Mouse (Mus musculus) adrenal gland, adult 18-20 months (tissue): ENCODE measurements around the gene Abca14. TPM values are rescaled to one million over a fixed set of nuclear protein-coding genes. Genes with fewer than 3 reads are reported as not detected.

ENCODE experiments used
- DNase-seq, 2 experiments: peaks; one replicate each; pipeline ENCODE4 v3.0.0; 2021 to 2022; ENCODE audit warnings: low spot score in 2 of 2
- long read RNA-seq, 2 experiments: library from polyadenylated mRNA; stranded (forward); transcript quantifications; one replicate each; pipeline ENCODE4 v2.0.0; 2021
- total RNA-seq, 2 experiments: library from RNA; stranded (reverse); gene quantifications; 1 replicate in 1 of 2; 2 replicates in 1 of 2; pipeline ENCODE4 v1.2.3; 2021

The Abca14 gene
- total RNA-seq, result not detected
- long read RNA-seq, experiment 1, result 0 reads
- long read RNA-seq, experiment 2, result 0 reads

DNA sequence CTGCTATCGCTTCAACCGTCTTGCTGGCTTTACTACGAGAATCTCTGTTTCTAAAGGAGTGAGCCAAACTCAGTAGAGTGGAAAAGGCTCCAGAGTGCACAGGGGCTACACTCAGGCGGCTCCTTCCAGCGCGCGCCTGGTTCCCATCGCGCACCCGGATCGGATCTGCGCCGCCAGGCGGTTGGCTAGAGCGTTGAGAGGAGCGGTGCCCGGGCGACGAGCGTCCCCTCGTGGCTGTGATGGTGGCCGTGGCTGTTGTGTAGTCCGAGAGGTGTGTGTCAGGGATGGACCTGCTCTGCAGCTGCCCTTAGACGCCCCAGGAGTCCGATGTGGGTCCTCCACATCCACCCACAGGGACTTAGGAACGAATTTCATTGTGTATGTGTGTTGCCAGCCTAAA lies at the start of gene Abca14:
Abca14 (plus strand) TSS at position 173 of the 400 bp plus-strand sequence.
- DNase-seq, result peak; percentile 83 to 89

DNA sequence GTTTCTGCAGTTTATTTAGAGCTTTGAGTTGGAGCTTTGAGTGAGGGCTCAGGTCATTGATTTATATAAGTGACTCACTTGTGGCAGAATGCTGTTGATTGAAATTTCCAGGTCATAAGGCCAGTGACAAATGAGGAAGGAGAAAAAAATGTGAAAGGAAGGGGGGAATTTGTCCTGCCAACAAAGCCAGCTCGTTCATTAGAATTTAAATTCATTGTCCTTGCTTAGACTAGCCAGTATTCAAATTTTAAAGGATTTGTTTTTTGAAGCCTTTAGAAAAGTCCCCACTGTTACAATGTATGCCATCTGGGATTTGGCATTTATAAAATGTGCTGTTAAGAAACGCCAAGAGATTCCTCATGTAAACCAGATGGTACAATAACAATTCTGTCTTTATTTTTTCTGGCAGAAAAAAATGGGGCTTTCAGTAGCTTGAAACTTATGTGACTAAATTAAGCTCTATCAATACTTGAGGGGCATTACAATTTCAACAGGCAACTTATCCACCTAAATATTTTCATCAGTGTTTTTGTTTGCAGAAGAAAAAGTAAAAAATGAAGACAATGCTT lies 46.8 kb upstream of the Abca14 start:
- no peak for DNase-seq

DNA sequence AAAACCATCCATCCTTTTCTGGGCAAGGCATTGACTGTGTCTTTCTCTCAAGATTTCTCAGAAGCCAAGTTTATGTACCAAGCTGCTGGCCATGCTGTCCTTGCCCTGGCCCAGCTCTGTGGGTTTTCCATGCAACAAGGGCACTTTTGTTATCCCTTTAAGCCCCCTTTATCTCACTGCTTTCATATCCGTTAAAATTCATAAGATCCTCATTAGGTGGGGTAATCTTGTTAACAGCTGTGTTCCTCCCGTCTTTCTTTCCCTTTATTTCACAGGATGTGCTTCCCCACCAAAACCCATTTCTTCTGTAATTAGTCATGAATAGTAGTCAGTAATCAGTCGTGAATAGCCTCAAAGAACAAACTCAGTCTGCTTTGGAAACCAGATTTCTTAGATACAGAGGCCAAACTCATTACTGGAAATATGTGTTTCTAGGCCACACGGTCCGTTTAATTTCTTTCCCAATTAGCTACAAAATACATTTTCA lies 46.1 kb upstream of the Abca14 start:
- DNase-seq, result no peak

DNA sequence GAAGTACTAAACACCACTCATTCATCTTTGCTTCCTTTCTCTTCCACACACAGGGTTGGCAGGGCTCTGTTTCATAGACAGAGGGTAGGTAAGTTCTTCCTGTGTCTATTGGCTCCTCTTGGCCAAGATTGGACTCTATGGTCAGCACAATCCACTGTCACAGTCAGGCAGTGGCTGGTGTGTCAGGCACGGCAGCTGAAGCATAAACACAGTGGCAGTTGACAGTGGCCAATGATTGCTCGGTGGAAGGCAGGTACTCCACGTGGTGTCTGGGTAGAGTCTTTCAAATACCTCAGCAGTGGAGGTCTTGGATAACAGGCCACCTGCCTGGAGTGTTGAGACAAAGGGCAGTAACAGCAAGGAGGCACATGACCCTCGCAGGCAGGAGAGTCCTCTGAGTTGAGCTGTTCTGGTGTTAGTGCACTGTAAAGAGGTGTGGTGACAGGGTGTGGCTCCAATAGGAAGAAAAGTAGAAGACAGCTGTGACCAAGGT lies 45.6 kb upstream of the Abca14 start:
- DNase-seq, result no peak

DNA sequence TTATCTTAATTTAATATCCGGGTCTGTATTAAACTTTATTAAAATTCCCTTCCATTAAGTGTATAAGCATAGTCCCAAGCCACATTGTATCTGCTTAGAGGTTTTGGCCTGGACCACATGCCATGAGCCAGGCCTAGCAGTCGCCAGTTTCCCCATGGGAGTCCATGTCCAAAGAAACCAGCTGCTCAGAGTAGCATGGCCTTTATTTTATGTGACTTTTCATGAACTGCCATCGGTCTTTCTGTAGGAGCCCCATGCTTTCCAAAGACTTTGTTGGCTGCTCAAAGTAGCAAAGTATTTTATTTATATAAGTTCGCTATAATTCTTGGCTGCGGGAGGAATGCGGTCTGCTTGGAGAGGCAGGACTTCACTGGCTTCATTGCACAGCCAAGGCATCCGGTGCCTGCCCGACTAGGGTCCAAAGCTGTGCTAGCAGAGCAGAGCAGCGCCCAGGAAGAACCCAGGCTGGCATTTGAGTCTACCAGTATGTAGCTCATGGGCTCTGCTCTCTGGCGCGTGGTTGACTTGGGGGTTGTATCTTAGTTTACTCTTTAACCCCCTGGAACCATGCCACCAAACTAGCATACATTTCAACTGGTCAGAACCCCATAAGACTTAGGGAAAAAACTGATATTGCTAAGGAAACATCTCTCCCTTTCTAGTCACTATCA lies 40.0 kb upstream of the Abca14 start:
- DNase-seq, result no peak

DNA sequence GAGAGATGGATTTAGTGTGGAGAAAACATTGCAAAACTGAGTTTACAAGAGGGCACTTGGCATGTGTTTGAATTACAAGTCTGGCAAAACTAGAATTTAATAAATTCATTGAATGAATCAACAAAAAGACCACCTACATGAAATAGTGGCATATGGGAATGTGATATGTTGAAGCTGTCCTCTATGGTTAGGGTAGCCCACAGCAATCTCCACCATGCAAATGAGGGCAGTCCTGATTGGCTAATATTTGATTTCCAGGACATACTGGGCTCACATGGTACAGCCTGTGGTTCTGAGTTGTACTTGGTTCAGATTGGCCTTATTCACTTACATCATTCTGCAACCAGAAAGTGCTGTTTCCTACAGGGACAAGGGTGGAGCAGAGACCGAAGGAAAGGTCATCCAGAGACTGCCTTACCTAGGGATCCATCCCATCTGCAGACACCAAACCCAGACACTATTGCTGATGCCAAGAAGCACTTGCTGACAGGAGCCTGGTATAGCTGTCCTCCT lies 31.5 kb upstream of the Abca14 start:
- DNase-seq, result no peak

DNA sequence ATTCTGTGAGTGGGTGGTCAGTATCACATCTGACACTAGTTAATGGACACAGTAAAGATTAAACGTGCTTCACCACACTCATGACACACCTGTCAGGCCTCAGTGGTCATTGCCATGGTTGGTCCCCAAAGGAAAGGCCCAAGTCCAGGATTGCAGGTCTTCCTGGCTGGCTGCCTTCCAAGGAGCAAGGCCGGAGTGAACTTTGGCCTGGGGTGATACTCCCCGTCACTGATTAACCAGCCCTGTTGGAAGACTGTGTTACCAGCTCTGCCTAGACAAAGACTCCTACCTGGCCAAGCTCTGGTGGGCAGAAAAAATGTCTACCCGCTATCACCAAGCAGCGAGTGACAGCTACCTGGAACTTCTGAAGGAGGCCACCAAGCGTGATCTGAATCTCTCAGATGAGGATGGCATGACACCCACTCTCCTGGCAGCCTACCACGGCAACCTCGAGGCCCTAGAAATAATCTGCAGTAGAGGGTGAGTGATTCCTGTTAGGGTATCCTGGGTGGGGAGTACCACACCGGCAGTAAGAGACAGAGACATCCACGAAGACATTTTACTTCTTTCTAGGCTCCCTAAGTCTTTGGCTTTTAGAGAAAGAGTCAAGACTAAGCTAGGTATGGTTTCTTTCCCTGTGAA lies 30.0 kb upstream of the Abca14 start, which contains the start of gene Anks4b:
Anks4b (plus strand) TSS at position 256 of the 642 bp plus-strand sequence.
- DNase-seq, result no peak

DNA sequence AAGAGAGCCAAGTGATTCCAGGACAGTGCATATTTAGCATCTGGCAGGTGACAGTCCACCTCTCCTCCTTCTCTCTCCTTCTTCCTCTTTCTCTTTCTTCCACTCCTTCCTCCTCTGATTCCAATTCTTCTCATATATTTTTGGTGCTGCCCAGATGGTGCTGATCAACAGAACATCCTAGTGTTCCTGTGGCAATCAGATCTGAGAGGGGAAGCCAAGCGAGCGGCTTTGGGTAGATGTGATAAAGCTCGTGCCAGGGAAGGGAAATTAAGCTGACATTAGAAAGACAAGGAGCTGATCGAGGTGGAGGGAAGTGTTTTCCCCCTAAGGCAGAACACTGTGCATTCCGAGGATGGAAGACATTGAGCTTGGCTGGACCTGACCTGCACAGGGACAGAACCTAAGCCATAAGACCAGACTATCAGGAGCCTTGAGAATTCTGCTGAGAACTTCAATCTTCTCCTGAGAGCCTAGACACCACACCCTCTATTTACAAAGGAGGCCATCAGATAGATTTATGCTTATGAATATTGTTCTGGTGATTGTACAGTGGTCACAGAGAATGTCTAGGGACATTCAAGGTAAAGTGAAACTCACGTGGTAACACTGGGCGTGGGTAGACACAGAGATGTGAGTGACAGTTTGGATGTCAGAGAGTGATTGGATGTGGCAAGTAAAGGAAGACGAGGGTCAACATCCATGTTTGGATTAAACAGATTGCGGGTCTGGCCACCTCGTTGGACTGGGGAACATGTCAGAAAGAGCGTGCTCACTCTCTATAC lies 28.8 kb upstream of the Abca14 start:
- DNase-seq, result no peak

DNA sequence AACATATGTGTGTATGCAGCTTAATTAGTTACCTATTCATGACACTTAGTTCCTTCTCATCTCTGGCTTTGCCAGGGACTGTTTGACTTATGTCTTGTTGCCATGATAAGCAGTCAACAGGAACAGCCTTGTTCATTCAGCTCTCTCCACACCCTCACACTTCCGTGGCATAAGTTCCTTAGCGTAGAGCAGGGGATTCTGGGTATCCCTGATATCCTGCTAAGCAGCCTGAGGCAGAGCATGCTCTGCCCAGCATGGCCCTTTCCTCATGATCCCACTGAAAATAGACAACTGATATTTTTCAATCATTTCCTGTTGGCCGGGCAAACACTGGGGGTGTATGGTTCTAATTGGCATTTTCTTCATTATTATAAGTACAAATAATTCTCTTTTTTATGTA lies 26.1 kb upstream of the Abca14 start:
- DNase-seq, result no peak

DNA sequence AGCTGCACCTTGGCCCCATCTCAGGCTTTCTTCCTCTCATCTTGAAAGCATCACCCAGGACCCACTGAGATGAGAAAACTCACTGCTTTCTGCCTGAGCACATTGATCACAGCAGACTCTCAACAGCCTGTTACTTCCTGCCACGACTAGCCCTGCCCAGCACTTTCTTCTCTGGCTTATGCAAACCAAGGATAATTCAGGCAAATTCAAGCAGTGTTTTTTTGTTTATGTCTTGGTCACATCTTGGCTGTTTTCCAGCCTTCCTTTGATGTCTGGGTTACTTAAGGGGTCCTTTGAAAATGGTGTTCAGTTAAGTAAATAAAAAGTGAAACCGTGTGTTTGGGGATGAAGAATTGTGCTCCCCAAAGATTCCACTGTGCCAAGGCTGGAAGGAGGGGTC lies 24.8 kb upstream of the Abca14 start:
- no peak for DNase-seq

DNA sequence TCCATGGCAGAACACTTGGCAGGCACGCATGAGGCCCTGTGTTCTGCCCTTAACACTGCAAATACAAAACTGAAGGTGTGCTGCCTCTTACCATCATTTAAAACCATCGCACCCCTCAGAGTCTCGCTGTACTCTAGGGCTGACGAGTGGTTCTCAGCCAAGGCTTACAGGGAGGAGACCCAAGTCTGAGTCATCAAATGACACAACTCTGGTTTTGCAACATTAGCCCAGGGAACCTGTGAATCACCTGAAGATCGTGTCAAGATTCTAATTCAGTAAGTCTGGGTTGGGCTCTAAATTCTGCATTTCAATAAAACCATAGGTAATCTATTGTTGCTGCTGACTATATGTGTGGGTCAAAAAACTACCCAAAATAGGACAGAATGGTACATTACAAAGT lies 23.2 kb upstream of the Abca14 start:
- DNase-seq, result no peak

DNA sequence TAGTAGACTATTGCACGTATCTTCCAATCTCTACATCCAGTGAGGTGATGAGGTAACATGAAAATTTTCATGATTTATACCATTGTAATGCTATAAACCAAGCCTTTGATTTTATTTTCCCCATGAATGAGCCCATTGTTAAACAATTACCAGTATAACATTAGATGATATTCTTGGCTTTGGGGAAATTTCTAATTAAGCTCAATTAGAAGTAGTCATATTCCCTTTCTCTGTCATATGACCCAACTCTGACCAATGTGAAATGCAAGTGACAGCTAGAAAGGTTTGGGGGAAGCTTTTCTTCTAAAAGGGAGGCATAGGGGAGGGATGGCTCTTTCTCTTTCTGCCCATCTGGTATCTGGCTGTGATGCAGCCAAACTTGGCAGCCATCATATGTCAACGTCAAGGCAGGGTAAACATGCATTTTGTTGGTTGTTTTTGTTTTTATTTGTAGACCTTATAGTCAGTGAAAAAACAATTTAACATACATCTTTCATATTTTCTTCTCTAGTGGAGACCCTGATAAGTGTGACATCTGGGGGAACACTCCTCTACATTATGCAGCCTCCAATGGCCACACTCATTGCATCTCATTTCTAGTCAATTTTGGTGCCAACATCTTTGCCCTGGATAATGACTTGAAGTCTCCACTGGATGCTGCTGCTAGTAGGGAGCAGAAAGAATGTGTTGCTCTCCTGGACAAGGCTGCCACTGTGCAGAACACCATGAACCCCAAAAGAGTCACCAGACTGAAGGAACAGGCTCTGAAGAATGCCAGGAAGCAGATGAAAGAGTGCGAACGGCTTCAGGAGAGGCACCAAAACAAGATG lies 22.1 kb upstream of the Abca14 start:
- DNase-seq, result no peak

DNA sequence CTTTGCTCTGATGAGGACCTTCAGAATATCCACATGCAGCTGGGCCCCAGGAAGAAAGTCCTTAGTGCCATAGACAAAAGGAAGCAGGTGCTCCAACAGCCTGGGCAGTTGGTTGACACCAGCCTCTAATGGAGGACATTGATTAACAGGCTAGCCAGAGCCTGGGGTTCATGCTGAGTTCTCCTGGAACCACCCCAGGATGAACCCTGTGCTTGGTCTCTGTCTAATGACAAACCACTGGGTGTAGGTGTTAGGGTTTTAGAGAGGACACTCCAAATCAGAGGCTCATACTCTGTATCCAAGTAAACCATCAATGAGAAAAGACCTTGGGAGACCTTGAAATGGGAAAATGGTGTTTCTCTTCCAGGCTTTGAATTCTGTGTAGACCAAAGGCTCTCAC lies 20.9 kb upstream of the Abca14 start:
- no peak for DNase-seq

DNA sequence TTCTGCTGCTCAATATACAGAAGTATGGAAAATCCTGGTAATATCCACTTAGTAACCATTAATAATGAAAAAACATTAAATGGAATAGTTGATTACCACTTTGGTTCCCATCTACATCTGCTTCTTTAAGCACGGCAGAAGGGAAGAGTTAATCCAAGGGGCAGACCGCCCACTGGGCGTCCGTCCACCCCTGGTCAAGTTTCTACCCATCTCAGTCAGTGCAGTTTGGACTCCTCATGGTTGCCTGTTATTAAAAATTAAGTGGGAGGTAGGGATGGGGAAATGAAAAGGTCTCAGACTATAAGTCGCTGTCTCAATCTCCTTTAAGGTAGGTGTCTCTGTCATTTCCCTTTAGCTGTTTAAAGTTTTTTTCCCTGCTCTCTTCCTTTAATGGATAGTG lies 14.8 kb upstream of the Abca14 start:
- no peak for DNase-seq

DNA sequence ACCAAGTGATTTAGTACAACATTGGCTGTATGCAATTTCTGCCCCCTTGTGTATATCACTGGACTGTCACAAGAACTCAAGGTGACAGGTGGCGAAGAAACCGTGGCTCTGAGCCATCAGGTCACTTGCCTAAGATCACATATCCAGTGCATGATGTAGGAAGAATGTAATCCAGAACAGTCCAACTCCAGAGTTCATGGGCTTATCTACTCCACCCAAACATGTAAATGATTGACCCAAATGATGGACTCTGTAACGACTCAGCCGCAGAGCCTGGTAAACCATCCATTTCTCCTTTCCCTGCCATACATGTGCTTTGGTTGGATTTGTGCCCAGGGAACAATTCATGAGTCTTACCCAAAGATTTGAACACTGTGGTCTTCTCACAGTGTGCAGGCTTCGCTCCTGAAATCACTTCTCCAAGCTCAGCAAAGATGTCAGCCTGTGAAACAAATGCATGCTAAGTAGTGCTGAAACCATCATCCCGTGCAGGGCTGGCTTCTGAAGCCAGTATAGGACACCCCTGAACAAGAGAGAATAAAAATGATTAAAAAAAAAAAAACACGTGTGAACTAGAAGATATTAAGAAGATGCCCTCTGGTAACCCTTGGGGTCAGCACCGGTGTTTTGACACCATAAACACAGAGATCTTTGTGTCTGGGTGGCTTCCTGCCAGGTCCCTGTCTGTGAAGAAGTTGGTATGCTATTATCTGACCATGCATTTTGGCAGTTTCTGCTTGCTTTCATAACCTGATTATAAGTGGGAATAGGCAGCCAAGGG lies 14.2 kb upstream of the Abca14 start:
- DNase-seq, result no peak

DNA sequence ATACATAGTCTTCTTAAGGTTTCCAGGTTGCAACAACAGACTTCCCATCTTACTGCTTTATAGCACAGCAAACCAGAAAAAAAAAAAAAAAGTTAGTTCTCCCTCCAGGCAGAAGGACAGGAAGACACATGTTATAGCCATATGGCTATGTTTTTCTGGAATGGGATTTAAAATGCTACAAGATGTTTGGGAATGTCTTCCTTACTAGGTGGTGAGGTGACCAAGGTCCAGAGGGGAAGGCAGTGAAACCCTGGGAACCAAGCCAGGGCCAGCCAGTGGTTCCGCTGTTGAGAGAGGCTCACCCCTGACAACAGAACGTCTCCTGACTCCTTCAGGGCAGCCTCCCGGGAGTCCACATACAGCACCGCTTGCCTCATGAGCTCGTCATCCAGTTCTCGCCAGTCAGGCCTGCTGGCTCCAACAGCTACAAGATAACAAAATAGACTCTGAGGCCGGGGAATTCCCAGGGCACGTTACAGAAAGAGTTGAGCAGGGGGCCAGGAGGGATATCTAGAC lies 13.6 kb upstream of the Abca14 start:
- DNase-seq, result no peak

DNA sequence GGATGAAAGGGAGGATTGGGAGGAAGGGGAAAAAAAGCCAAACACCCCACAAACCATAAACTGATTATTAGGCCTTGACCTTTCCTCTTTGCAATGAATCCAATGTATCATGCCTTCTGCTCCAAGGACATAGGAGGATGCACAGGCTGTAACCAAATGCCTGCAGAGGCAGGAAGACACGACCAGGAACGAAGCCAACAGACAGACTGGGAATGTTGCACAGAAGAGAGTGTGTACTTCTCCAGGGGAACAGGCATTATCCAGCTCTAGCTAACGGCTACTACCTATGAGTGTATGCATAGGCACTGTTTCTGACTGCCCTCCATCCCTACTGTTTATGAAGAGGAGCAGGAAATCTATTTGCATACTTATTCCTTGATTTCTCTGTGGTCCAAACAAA lies 11.6 kb upstream of the Abca14 start:
- DNase-seq, result no peak

DNA sequence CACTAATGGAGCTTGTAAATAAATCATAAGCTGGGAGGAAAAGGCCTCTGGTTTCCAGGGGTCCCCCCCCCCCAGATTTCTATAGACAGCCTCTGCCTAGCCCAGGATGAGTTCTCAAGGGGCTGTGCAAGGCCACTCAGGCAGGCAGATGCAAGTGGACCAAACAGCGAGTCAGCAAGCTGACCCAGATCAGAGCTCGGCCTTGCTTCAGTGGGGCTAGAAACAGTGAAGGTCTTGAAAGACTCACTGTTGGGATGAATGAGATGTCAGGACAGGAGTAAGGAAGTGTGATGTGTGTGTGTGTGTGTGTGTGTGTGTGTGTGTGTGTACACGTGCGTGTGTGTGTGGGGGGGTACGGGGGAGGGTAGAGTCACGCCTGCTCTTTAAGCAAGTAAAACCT lies 10.9 kb upstream of the Abca14 start:
- DNase-seq, result no peak

DNA sequence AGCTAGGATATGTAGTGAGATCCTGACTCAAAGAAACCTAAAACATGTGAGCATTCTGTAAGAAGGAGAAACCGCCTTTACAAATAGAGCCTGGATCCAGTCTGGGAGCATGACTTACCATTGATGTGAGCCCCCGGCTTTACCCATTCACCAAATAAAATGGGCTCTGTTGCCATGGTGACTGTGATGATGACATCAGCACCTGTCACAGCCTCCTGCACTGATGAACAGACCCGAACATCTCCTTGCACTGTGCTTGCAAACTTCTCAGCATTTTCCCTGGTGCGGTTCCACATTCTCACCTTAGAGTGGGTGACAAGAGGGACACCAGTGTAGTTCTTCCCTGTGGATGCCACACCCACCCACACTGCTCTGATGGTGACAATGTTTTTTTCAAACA lies 8.6 kb upstream of the Abca14 start:
- DNase-seq, result no peak
